Mouse (Mus musculus) left cerebral cortex, adult 2 months (tissue): ENCODE measurements around the gene Clec16a. TPM values are rescaled to one million over a fixed set of nuclear protein-coding genes. Genes with fewer than 3 reads are reported as not detected.

Source experiments
- DNase-seq, 2 experiments: peaks; one replicate each; pipeline ENCODE4 v3.0.0; 2021 to 2022; ENCODE audit warnings: low spot score in 2 of 2, mixed read lengths in 1 of 2; ENCODE audit errors: extremely low spot score in 1 of 2
- H3K27ac ChIP-seq: fragments of 200-600 bp; 2 replicates; pipeline ENCODE4 v1.8.1; 2022
- H3K4me3 ChIP-seq: fragments of 200-600 bp; 2 replicates; pipeline ENCODE4 v1.8.1; 2022
- CTCF ChIP-seq: fragments of 200-600 bp; IDR thresholded peaks from 2 replicates; pipeline ENCODE4 v1.8.1; 2022; ENCODE audit warnings: antibody characterized with exemption, mild to moderate bottlenecking, moderate library complexity
- intact Hi-C: fragments of 180-260 bp; cut with DNase I; formaldehyde crosslinking; loops from one replicate; pipeline ENCODE4 v1.15.1; 2025
- total RNA-seq, 2 experiments: library from RNA; stranded (reverse); gene quantifications; 2 replicates each; pipeline ENCODE4 v1.2.3; 2021

Gene Clec16a
- total RNA-seq, 2 experiments from 2014 or later, result 105 to 106 TPM

DNA sequence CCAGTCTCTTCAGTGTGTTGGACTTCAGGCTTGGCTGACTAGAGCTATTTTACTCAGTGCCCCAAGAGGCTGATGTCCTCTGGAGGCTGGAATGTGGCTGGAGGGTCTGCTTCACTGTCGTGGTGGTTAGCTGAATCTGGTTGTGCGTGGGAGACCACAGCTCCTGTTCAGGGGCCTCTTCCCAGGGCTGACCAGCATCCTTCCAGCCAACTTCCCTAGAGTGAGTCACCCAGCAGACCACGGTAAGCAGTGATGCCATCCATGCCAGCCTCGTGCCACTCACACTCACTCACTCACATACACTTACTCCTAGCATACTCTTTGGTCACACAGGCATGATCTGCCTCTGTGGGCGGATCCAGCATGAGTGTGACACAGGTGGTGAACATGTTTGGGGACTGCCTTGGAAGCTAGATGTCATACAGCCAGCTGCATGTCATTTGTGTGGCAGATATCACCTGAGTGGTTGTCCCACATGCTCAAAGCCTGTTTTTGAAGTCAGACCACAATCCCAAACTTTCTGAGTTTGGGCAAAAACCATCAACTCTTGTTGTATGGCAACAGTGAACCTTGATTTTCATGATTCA, 24.8 kb downstream of the Clec16a start:
- TF ChIP-seq CTCF, result no peak

DNA sequence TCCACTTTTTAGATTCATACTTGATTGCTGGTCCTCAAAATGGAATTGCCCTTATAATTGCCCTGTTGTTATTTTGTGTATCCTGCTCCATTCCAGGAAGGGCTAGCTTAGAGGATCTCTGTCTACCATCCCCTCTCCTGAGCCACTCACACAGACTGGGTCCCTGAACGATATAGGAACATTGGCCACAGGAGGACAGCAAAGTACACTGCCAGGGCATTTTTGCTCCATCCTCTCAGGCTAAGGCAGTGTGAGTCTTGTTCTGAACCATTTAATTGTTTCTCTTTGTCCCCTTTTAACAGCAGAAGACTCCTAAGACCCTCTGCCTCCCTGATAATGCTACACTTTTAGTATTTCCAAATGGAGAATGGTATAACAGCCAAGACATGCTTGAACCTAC, 25.6 kb downstream of the Clec16a start:
- intact Hi-C loops, result loop anchor here (5.0 to 10.0 kb wide), 3 partner anchors 277 to 464 kb away; no protein-coding TSS in a partner anchor

More for the DNA sequence above, 24.8 kb downstream of the Clec16a start:
- DNase-seq, result no peak
- Histone ChIP-seq H3K4me3 (no peak overlapping the region), H3K27ac (no peak overlapping the region)
- intact Hi-C loops, result loop anchor here (5.0 to 10.0 kb wide), 3 partner anchors 277 to 465 kb away; no protein-coding TSS in a partner anchor

DNA sequence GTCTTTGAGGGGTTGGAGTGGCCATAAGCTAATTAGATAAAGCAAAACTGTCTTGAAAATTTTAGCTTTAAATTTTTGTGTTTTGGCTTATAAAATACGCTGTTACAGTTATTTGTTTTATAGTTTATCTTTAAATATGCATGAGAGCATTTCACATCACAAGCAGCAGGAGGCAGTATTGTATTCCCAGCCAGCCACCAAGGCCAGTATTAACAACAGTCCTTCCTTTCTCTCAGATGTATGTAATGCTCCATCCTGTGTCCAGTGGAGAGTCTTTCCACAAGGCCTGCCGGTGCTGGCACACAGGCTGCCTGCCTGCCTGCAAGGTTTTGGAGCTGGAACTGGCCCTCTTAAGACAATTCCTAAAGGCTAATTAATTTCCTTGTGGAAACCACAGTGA, 26.7 kb downstream of the Clec16a start:
- DNase-seq, result no peak
- Histone ChIP-seq H3K27ac (no peak overlapping the region), H3K4me3 (no peak overlapping the region)
- intact Hi-C loops, result loop anchor here (5.0 to 10.0 kb wide), 3 partner anchors 275 to 463 kb away; no protein-coding TSS in a partner anchor
- TF ChIP-seq CTCF, result peak; percentile 61

More for the DNA sequence above, 25.6 kb downstream of the Clec16a start:
- TF ChIP-seq CTCF, result peak; percentile 69
- DNase-seq, result peak; percentile 48 to 72
- no peak overlapping the region for H3K4me3 ChIP-seq
- no peak overlapping the region for H3K27ac ChIP-seq

DNA sequence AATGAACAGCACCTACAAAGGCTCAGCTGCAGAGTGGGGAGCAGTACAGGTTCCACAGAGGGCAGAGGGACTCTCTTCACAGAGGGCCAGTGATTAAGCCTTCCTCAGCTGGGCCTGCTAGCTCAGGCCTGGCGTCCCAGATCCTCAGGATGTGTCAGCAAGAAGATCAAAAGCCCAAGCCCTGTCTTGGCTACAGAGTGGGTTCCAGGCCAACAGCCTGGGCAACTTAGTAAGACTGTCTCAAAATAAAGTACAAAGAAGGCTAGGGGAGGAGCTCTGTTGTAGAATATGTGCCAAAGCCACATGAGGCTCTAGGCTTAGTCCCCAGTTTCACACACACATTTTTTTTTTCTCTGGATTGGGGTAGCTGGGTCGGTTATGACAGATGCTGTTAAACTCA, 29.8 kb downstream of the Clec16a start:
- no peak overlapping the region for H3K27ac ChIP-seq
- no peak for DNase-seq
- intact Hi-C loops, result loop anchor here (5.0 to 10.0 kb wide), 3 partner anchors 272 to 460 kb away; no protein-coding TSS in a partner anchor

DNA sequence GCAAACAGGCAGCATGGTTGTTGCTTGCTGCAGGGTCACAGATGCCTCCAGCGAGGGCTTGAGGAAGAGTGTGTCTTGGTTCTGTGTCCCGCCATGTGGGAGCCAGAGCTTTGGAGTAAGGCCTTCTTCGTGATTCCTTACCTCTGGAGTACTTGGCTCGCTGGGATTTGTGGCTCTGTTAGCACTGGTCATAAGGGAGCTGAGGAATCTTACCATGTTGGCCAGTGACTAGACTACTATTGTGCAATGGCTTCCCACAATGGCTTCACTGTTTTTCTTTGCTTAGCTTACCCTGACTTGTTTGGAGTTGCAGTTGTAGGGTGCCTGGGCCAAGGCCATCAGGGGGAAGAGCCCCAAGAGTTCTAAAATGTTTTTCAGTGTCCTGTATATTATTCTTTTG, 30.8 kb downstream of the Clec16a start:
- Histone ChIP-seq H3K27ac (no peak overlapping the region), H3K4me3 (no peak overlapping the region)
- DNase-seq, result no peak
- TF ChIP-seq CTCF, result no peak
- intact Hi-C loops, result loop anchor here (10.0 kb wide), 1 partner anchor 459 kb away; no protein-coding TSS in a partner anchor

More for the DNA sequence above, 29.8 kb downstream of the Clec16a start:
- H3K4me3 ChIP-seq, result no peak overlapping the region
- TF ChIP-seq CTCF, result no peak

DNA sequence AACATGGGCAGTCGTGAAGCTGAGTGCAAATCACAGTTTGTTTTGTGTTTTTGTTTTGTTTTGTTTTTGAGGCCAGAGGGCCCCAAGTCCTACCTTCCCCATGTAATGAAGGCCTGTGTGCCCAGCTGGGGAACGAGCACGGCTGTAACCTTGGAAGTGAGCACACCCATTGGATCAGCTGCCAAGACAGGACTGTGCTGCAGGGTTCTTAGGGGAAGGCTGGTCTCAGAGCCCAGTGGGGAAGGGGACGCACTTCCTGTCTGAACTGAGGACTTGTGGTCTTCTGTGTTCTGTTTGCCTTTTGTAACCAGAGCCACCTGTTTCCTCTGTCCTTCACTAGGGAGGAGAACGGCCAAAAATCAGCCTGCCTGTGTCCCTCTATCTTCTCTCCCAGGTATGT, 32.4 kb downstream of the Clec16a start:
- Histone ChIP-seq H3K4me3 (no peak overlapping the region), H3K27ac (no peak overlapping the region)
- no peak for TF ChIP-seq CTCF
- no peak for DNase-seq
- intact Hi-C loops, result loop anchor here (10.0 kb wide), 1 partner anchor 457 kb away; no protein-coding TSS in a partner anchor

DNA sequence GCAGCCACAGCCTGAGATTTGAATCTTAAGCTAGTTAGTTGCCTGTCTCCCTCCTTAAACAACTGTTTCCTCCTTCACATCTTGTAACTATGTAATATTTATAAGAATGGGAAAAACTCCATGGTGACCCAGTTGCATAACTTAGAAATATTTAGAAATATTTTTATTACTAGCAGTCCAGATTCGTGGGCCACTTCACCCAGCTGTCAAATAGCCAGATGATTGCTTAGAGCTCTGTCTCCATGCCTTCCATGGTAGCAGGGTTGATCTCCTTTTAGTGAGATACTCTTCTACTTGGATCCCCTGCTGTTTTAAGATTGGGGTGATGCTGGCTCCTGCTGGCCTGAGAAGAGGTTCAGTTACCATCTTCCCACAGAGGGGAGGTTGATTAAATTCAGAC, 33.2 kb downstream of the Clec16a start:
- intact Hi-C loops, result loop anchor here (10.0 kb wide), 1 partner anchor 456 kb away; no protein-coding TSS in a partner anchor
- no peak overlapping the region for H3K27ac ChIP-seq
- TF ChIP-seq CTCF, result no peak
- no peak for DNase-seq
- no peak overlapping the region for H3K4me3 ChIP-seq

DNA sequence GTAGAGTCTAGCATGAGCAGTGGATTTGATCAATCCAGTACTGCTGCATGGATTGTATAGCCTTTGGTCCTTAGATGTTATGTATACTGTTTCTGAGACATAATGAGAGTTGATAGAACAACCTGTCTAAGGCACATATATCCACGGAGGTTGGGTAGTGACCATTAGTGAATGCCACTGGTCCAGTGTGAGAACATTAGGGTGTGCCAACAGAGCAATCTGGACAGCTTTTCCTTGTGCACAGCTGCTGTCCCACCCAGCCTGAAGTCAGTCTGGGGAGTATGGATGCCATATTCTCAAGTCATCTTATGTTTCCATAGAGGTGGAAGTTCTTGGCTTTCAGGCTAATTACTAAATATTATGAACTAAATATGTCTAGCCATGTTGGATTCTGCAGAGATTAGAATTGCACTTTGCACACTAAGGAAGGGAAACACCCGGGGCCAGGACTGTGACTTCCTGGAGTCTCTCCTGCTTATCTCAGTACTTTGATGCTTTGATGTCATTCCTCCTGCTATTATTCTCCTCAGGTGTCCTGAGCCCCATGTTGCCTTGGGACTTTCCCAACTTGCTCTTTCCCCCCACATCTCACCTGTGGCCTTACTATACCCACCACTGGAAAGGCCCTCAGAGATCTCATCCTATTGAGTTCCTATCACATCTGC, 36.2 kb downstream of the Clec16a start:
- no peak overlapping the region for H3K4me3 ChIP-seq
- no peak overlapping the region for H3K27ac ChIP-seq
- TF ChIP-seq CTCF, result no peak
- DNase-seq, result no peak
- intact Hi-C loops, result no loop called here

DNA sequence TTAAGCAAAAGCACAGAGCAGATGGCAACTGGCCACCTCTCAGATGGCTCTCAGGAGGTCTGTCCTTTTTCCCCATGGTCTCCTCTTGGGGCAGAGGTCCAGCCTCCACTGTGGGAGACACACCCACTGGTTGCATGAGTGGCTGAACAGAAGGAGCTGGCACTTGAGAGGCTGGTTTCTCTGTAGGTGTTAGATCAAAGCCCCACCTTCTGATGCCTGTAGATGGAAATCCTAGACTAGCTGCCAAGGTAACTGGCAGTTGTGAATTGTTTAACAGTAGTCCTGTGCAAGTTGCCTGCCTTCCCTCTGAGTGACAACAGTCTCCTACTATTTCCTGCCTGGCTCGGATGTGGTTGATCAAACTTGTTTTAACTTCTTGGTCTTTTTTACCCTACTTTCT, 40.0 kb downstream of the Clec16a start:
- no peak overlapping the region for H3K4me3 ChIP-seq
- intact Hi-C loops, result loop anchor here (5.0 kb wide), 1 partner anchor 262 kb away; no protein-coding TSS in a partner anchor
- no peak for TF ChIP-seq CTCF
- H3K27ac ChIP-seq, result no peak overlapping the region
- no peak for DNase-seq

DNA sequence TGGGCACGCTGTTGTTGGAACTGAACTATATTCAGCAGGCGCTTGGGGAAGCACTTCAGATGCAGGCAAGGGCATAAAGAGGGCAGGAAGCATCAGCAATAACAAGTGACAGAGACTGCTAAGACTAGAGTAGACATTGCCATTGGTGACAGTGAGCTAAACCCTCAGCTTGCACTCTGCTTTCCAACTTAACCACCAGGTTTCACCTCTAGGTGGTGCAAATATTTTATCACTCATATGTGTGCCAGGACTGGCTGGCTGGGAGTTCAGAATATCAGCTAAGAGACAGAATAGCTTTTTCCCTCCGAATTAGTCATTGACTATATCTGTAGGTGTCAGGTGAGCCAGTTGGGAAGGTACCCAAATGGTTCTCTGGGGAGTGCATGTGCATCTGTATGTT, 41.4 kb downstream of the Clec16a start:
- no peak for DNase-seq
- H3K4me3 ChIP-seq, result no peak overlapping the region
- H3K27ac ChIP-seq, result no peak overlapping the region
- intact Hi-C loops, result loop anchor here (5.0 kb wide), 1 partner anchor 261 kb away; no protein-coding TSS in a partner anchor
- TF ChIP-seq CTCF, result peak; percentile 54

DNA sequence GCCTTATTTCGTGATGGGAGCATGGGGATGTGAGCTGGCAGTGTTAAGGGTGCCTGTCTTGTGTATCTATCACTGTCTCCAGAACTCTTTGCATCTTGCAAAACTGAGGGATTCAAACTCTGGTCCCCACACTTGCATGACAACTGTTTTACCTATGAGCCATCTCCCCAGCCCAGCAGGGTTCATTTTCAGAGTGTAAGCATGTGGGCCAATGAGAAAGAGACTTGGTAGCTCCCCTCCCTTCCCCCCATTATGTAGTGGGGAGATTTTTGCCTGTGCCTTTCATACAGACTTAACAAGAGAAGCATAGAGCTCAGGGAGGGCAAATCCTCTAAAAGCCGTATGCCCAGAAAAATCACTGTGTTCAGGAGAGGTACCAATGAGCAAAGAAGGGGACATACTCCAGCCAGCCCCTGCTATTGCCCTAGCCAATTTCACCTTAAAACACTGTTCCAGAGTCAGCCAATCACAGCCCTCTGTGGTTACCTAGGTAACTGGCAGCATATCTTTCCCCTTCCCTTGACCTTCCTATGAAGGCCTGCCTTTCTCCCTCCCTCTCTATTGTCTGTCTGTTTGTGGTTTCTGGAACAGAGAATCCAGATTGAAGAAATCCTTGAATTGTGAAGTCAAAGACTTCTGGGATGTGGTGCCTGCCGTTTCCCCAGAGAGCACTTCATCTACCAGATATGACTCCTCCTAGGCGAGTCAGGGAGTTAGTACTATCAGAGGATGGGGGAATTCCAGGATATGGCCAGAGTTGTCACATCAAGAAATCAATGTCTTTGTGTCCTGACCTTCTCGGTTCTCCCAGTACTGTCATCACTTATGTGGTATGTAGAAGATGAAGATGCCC, 55.0 kb downstream of the Clec16a start:
- no peak for DNase-seq
- Histone ChIP-seq H3K4me3 (no peak overlapping the region), H3K27ac (no peak overlapping the region)
- TF ChIP-seq CTCF, result no peak
- intact Hi-C loops, result no loop called here

DNA sequence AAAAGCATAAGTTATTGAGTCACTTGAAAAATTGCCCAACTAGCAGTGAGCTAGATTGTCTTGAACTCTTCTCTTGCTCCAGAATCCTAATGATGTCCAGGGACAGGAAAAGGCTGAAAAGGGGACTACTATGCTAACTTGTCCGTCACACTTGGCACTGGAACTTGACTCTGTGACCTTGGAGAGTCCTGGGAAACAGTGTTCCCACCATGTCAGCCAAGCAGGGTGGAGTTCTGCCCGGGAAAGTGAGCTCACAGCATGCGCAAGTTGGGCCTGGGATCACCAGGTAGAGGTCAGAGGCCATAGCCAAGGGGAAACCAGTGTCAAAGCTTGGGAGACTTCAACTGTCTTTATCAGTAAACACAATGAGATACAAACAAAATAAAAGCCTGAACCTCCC, 62.7 kb downstream of the Clec16a start:
- TF ChIP-seq CTCF, result no peak
- Histone ChIP-seq H3K27ac (no peak overlapping the region), H3K4me3 (no peak overlapping the region)
- intact Hi-C loops, result no loop called here
- DNase-seq, result no peak
